Mouse (Mus musculus): ENCODE measurements at regions not wholly inside any gene's neighbourhood (a gene's known extent, or its start where the extent isn't known, plus 50 kb on each side); places are given as distances from the start of the nearest gene placed in this dataset.

GRCm38 (mm10) chr16:76529613-76530012 is 156.0 kb upstream of the Nrip1 start:
- Histone ChIP-seq H3K4me1 (peaks cover 8% of the 10 kb centered on the region; the same call in 1 of the 2 replicates), H3K4me3 (no peak overlapping the region), H3K9me3 (no peaks in the 10 kb centered on the region), H3K27ac (no peak overlapping the region), H3K36me3 (no peaks in the 10 kb centered on the region), H3K4me2 (replicated peaks) (no peak overlapping the region), H3K27me3 (no peaks in the 10 kb centered on the region), H3K9ac (no peak overlapping the region)
- no peak for ATAC-seq (ENCODE audit: insufficient number of reproducible peaks, insufficient read depth, low FRiP score, low TSS enrichment)
- 98% methylated on average over 4 of the region's 4 CpGs for WGBS

- Histone ChIP-seq H3K36me3 (no peaks in the 10 kb centered on the region), H3K4me2 (replicated peaks) (no peak overlapping the region), H3K9ac (no peak overlapping the region), H3K4me3 (no peak overlapping the region), H3K27me3 (no peaks in the 10 kb centered on the region), H3K9me3 (no peaks in the 10 kb centered on the region), H3K27ac (no peak overlapping the region), H3K4me1 (peaks cover 7% of the 10 kb centered on the region; the same call in 1 of the 2 replicates)
- 82% methylated on average over 6 of the region's 6 CpGs for WGBS
- ATAC-seq (ENCODE audit: insufficient number of reproducible peaks, insufficient read depth, low FRiP score, low TSS enrichment) = no peak
These were observed 153.7 kb upstream of the Nrip1 start for GRCm38 (mm10) chr16:76527106-76527949.

- Histone ChIP-seq H3K4me2 (replicated peaks) (no peak overlapping the region), H3K36me3 (no peaks in the 10 kb centered on the region), H3K9me3 (no peaks in the 10 kb centered on the region), H3K27ac (no peak overlapping the region), H3K4me3 (no peak overlapping the region), H3K9ac (no peak overlapping the region), H3K4me1 (0 out of 2 replicates have a peak, but pooled peaks cover 3% of the 10 kb centered on the region), H3K27me3 (no peaks in the 10 kb centered on the region)
- no peak for ATAC-seq (ENCODE audit: insufficient number of reproducible peaks, insufficient read depth, low FRiP score, low TSS enrichment)
- WGBS = 76% methylated on average over 5 of the region's 5 CpGs
These were observed 151.9 kb upstream of the Nrip1 start for GRCm38 (mm10) chr16:76525563-76525962.

GRCm38 (mm10) chr16:76524921-76525320 is 151.3 kb upstream of the Nrip1 start:
- Histone ChIP-seq H3K27me3 (no peaks in the 10 kb centered on the region), H3K9me3 (no peaks in the 10 kb centered on the region), H3K27ac (no peak overlapping the region), H3K4me2 (replicated peaks) (no peak overlapping the region), H3K36me3 (no peaks in the 10 kb centered on the region), H3K4me1 (0 out of 2 replicates have a peak, but pooled peaks cover 3% of the 10 kb centered on the region), H3K4me3 (no peak overlapping the region), H3K9ac (no peak overlapping the region)
- no peak for ATAC-seq (ENCODE audit: insufficient number of reproducible peaks, insufficient read depth, low FRiP score, low TSS enrichment)
- WGBS = 50% methylated on average over 4 of the region's 4 CpGs

- 0 out of 2 replicates have a peak, but pooled peaks cover 3% of the 10 kb centered on the region for H3K4me1 ChIP-seq
- 95% methylated on average over 6 of the region's 6 CpGs for whole genome bisulfite sequencing
- H3K27me3 ChIP-seq = no peaks in the 10 kb centered on the region
- no peak overlapping the region for H3K9ac ChIP-seq
- no peak for ATAC-seq (ENCODE audit: insufficient number of reproducible peaks, insufficient read depth, low FRiP score, low TSS enrichment)
- H3K9me3 ChIP-seq = no peaks in the 10 kb centered on the region
- no peak overlapping the region for H3K4me2 ChIP-seq (replicated peaks)
- H3K36me3 ChIP-seq = no peaks in the 10 kb centered on the region
- no peak overlapping the region for H3K27ac ChIP-seq
- H3K4me3 ChIP-seq = no peak overlapping the region
These were observed 147.5 kb upstream of the Nrip1 start for GRCm38 (mm10) chr16:76521142-76521541.

GRCm38 (mm10) chr16:76520643-76520993 is 147.0 kb upstream of the Nrip1 start:
- H3K4me3 ChIP-seq = no peak overlapping the region
- H3K4me1 ChIP-seq = 0 out of 2 replicates have a peak, but pooled peaks cover 3% of the 10 kb centered on the region
- WGBS = 73% methylated on average over 3 of the region's 3 CpGs
- no peak overlapping the region for H3K9ac ChIP-seq
- H3K4me2 ChIP-seq (replicated peaks) = no peak overlapping the region
- H3K27ac ChIP-seq = no peak overlapping the region
- no peak for ATAC-seq (ENCODE audit: insufficient number of reproducible peaks, insufficient read depth, low FRiP score, low TSS enrichment)
- H3K27me3 ChIP-seq = no peaks in the 10 kb centered on the region
- no peaks in the 10 kb centered on the region for H3K9me3 ChIP-seq
- no peaks in the 10 kb centered on the region for H3K36me3 ChIP-seq

- H3K4me2 ChIP-seq (replicated peaks) = no peak overlapping the region
- 0 out of 2 replicates have a peak, but pooled peaks cover 3% of the 10 kb centered on the region for H3K4me1 ChIP-seq
- H3K27me3 ChIP-seq = no peaks in the 10 kb centered on the region
- H3K4me3 ChIP-seq = no peak overlapping the region
- H3K36me3 ChIP-seq = no peaks in the 10 kb centered on the region
- 83% methylated on average over 10 of the region's 10 CpGs for WGBS
- no peaks in the 10 kb centered on the region for H3K9me3 ChIP-seq
- no peak for ATAC-seq (ENCODE audit: insufficient number of reproducible peaks, insufficient read depth, low FRiP score, low TSS enrichment)
- no peak overlapping the region for H3K9ac ChIP-seq
- no peak overlapping the region for H3K27ac ChIP-seq
These were observed 146.4 kb upstream of the Nrip1 start for GRCm38 (mm10) chr16:76519911-76520642.

- H3K27me3 ChIP-seq = no peaks in the 10 kb centered on the region
- ATAC-seq (ENCODE audit: insufficient number of reproducible peaks, insufficient read depth, low FRiP score, low TSS enrichment) = no peak
- no peaks in the 10 kb centered on the region for H3K36me3 ChIP-seq
- H3K4me2 ChIP-seq (replicated peaks) = peak overlapping the region; percentile 23
- no peaks in the 10 kb centered on the region for H3K9me3 ChIP-seq
- no peak overlapping the region for H3K9ac ChIP-seq
- WGBS = 32% methylated on average over 8 of the region's 8 CpGs
- H3K4me3 ChIP-seq = no peak overlapping the region
- H3K4me1 ChIP-seq = no peaks in the 10 kb centered on the region
- H3K27ac ChIP-seq = no peak overlapping the region
These were observed 137.2 kb upstream of the Nrip1 start for GRCm38 (mm10) chr16:76510861-76511260.

- no peak overlapping the region for H3K4me2 ChIP-seq (replicated peaks)
- no peaks in the 10 kb centered on the region for H3K4me1 ChIP-seq
- 89% methylated on average over 6 of the region's 6 CpGs for WGBS
- H3K27ac ChIP-seq = no peak overlapping the region
- H3K4me3 ChIP-seq = no peak overlapping the region
- H3K36me3 ChIP-seq = no peaks in the 10 kb centered on the region
- no peaks in the 10 kb centered on the region for H3K9me3 ChIP-seq
- no peak for ATAC-seq (ENCODE audit: insufficient number of reproducible peaks, insufficient read depth, low FRiP score, low TSS enrichment)
- H3K27me3 ChIP-seq = no peaks in the 10 kb centered on the region
- H3K9ac ChIP-seq = no peak overlapping the region
These were observed 135.6 kb upstream of the Nrip1 start for GRCm38 (mm10) chr16:76509109-76509650.

GRCm38 (mm10) chr16:76507191-76507746 is 133.6 kb upstream of the Nrip1 start:
- no peaks in the 10 kb centered on the region for H3K9me3 ChIP-seq
- 79% methylated on average over 5 of the region's 5 CpGs for WGBS
- no peak overlapping the region for H3K9ac ChIP-seq
- no peak overlapping the region for H3K4me2 ChIP-seq (replicated peaks)
- no peaks in the 10 kb centered on the region for H3K4me1 ChIP-seq
- H3K27ac ChIP-seq = no peak overlapping the region
- H3K4me3 ChIP-seq = no peak overlapping the region
- no peaks in the 10 kb centered on the region for H3K27me3 ChIP-seq
- no peak for ATAC-seq (ENCODE audit: insufficient number of reproducible peaks, insufficient read depth, low FRiP score, low TSS enrichment)
- no peaks in the 10 kb centered on the region for H3K36me3 ChIP-seq

- H3K27me3 ChIP-seq = no peaks in the 10 kb centered on the region
- no peaks in the 10 kb centered on the region for H3K4me1 ChIP-seq
- 49% methylated on average over 4 of the region's 4 CpGs for WGBS
- H3K4me3 ChIP-seq = no peak overlapping the region
- no peak overlapping the region for H3K4me2 ChIP-seq (replicated peaks)
- H3K9me3 ChIP-seq = no peaks in the 10 kb centered on the region
- H3K36me3 ChIP-seq = no peaks in the 10 kb centered on the region
- no peak overlapping the region for H3K9ac ChIP-seq
- no peak for ATAC-seq (ENCODE audit: insufficient number of reproducible peaks, insufficient read depth, low FRiP score, low TSS enrichment)
- H3K27ac ChIP-seq = no peak overlapping the region
These were observed 132.6 kb upstream of the Nrip1 start for GRCm38 (mm10) chr16:76506240-76506639.

All from embryonic facial prominence, embryonic 12.5 days (tissue).